Mouse (Mus musculus): ENCODE data around the gene Baiap2. TPM values are rescaled to one million over a fixed set of nuclear protein-coding genes. Genes with fewer than 3 reads are reported as not detected.
A peak's percentile ranks its signal among the peaks of the same experiment; 100 is the strongest.

Gene Baiap2
- polyA plus RNA-seq, 1 experiment: not detected

GRCm38 (mm10) chr11:119907006-119907650, 35.4 kb upstream of the Baiap2 start:
- peaks cover 35% of the 10 kb centered on the region for H3K4me1 ChIP-seq (ENCODE audit: control insufficient read depth, insufficient read depth, low read length)
- no peak for TF ChIP-seq CTCF (IDR thresholded peaks at IDR 0.05; ENCODE audit: insufficient read depth, low read depth, low read length)
- no peak for TF ChIP-seq POLR2A (IDR thresholded peaks at IDR 0.05; ENCODE audit: insufficient read depth, low read depth, low read length)
- no peak overlapping the region for H3K4me3 ChIP-seq (ENCODE audit: insufficient read depth, low read depth, low read length)
- 20% methylated on average over 7 of the region's 7 CpGs for WGBS
- H3K27ac ChIP-seq (ENCODE audit: insufficient read depth, low read depth, low read length): no peak overlapping the region

- Histone ChIP-seq H3K27ac (ENCODE audit: insufficient read depth, low read depth, low read length) (no peak overlapping the region), H3K4me3 (ENCODE audit: insufficient read depth, low read depth, low read length) (no peak overlapping the region), H3K4me1 (ENCODE audit: control insufficient read depth, insufficient read depth, low read length) (peaks cover 35% of the 10 kb centered on the region)
- WGBS: 41% methylated on average over 7 of the region's 7 CpGs
- no peak for TF ChIP-seq CTCF (IDR thresholded peaks at IDR 0.05; ENCODE audit: insufficient read depth, low read depth, low read length)
- TF ChIP-seq POLR2A (IDR thresholded peaks at IDR 0.05; ENCODE audit: insufficient read depth, low read depth, low read length): no peak
Observed at GRCm38 (mm10) chr11:119907711-119908110, 34.9 kb upstream of the Baiap2 start.

- Histone ChIP-seq H3K4me3 (ENCODE audit: insufficient read depth, low read depth, low read length) (no peak overlapping the region), H3K4me1 (ENCODE audit: control insufficient read depth, insufficient read depth, low read length) (peaks cover 45% of the 10 kb centered on the region), H3K27ac (ENCODE audit: insufficient read depth, low read depth, low read length) (no peak overlapping the region)
- WGBS: under 1% methylated on average over 5 of the region's 5 CpGs
- TF ChIP-seq CTCF (IDR thresholded peaks at IDR 0.05; ENCODE audit: insufficient read depth, low read depth, low read length) (peak; percentile 77), POLR2A (IDR thresholded peaks at IDR 0.05; ENCODE audit: insufficient read depth, low read depth, low read length) (no peak)
Observed at GRCm38 (mm10) chr11:119909436-119909835, 33.1 kb upstream of the Baiap2 start.

- Histone ChIP-seq H3K4me1 (ENCODE audit: control insufficient read depth, insufficient read depth, low read length) (peaks cover 43% of the 10 kb centered on the region), H3K4me3 (ENCODE audit: insufficient read depth, low read depth, low read length) (peak overlapping the region; percentile 82), H3K27ac (ENCODE audit: insufficient read depth, low read depth, low read length) (peak overlapping the region; percentile 57)
- WGBS: 7% methylated on average over 7 of the region's 7 CpGs
- TF ChIP-seq POLR2A (IDR thresholded peaks at IDR 0.05; ENCODE audit: insufficient read depth, low read depth, low read length) (no peak), CTCF (IDR thresholded peaks at IDR 0.05; ENCODE audit: insufficient read depth, low read depth, low read length) (no peak)
Observed at GRCm38 (mm10) chr11:119912845-119913244, 29.7 kb upstream of the Baiap2 start.

- H3K4me1 ChIP-seq (ENCODE audit: control insufficient read depth, insufficient read depth, low read length): peaks cover 43% of the 10 kb centered on the region
- TF ChIP-seq CTCF (IDR thresholded peaks at IDR 0.05; ENCODE audit: insufficient read depth, low read depth, low read length) (0 out of 2 replicates have a peak, but pooled peaks have one; percentile 6), POLR2A (IDR thresholded peaks at IDR 0.05; ENCODE audit: insufficient read depth, low read depth, low read length) (peak; percentile 37; the same call in 1 of the 2 replicates)
- WGBS: under 1% methylated on average over 48 of the region's 48 CpGs
Observed at GRCm38 (mm10) chr11:119913291-119913934, 29.1 kb upstream of the Baiap2 start, which contains the start of gene Chmp6. TSS of gene Chmp6 (plus strand) at chr11:119913441.

GRCm38 (mm10) chr11:119913935-119914314, 28.6 kb upstream of the Baiap2 start:
- no peak overlapping the region for H3K27ac ChIP-seq (ENCODE audit: insufficient read depth, low read depth, low read length)
- H3K4me1 ChIP-seq (ENCODE audit: control insufficient read depth, insufficient read depth, low read length): peaks cover 38% of the 10 kb centered on the region
- WGBS: under 1% methylated on average over 26 of the region's 26 CpGs
- H3K4me3 ChIP-seq (ENCODE audit: insufficient read depth, low read depth, low read length): peak overlapping the region; percentile 82
- no peak; the same call in 1 of the 2 replicates for TF ChIP-seq POLR2A (IDR thresholded peaks at IDR 0.05; ENCODE audit: insufficient read depth, low read depth, low read length)
- no peak for TF ChIP-seq CTCF (IDR thresholded peaks at IDR 0.05; ENCODE audit: insufficient read depth, low read depth, low read length)

More at GRCm38 (mm10) chr11:119913291-119913934, 29.1 kb upstream of the Baiap2 start, which contains the start of gene Chmp6:
- peak within 1 kb of the TSS; percentile 82 for H3K4me3 ChIP-seq (ENCODE audit: insufficient read depth, low read depth, low read length)
- peak within 1 kb of the TSS; percentile 57 for H3K27ac ChIP-seq (ENCODE audit: insufficient read depth, low read depth, low read length)

GRCm38 (mm10) chr11:119914381-119914780, 28.2 kb upstream of the Baiap2 start:
- Histone ChIP-seq H3K4me3 (ENCODE audit: insufficient read depth, low read depth, low read length) (peak overlapping the region; percentile 82), H3K4me1 (ENCODE audit: control insufficient read depth, insufficient read depth, low read length) (peaks cover 36% of the 10 kb centered on the region), H3K27ac (ENCODE audit: insufficient read depth, low read depth, low read length) (no peak overlapping the region)
- 16% methylated on average over 4 of the region's 4 CpGs for WGBS
- no peak for TF ChIP-seq CTCF (IDR thresholded peaks at IDR 0.05; ENCODE audit: insufficient read depth, low read depth, low read length)

- Histone ChIP-seq H3K4me3 (ENCODE audit: insufficient read depth, low read depth, low read length) (no peak overlapping the region), H3K4me1 (ENCODE audit: control insufficient read depth, insufficient read depth, low read length) (peaks cover 31% of the 10 kb centered on the region), H3K27ac (ENCODE audit: insufficient read depth, low read depth, low read length) (no peak overlapping the region)
- TF ChIP-seq CTCF (IDR thresholded peaks at IDR 0.05; ENCODE audit: insufficient read depth, low read depth, low read length): no peak
- no peak for TF ChIP-seq POLR2A (IDR thresholded peaks at IDR 0.05; ENCODE audit: insufficient read depth, low read depth, low read length)
- WGBS: 79% methylated on average over 9 of the region's 9 CpGs
Observed at GRCm38 (mm10) chr11:119915666-119916065, 26.9 kb upstream of the Baiap2 start.

GRCm38 (mm10) chr11:119916102-119916790, 26.3 kb upstream of the Baiap2 start:
- Histone ChIP-seq H3K27ac (ENCODE audit: insufficient read depth, low read depth, low read length) (no peak overlapping the region), H3K4me3 (ENCODE audit: insufficient read depth, low read depth, low read length) (no peak overlapping the region), H3K4me1 (ENCODE audit: control insufficient read depth, insufficient read depth, low read length) (peaks cover 31% of the 10 kb centered on the region)
- no peak for TF ChIP-seq POLR2A (IDR thresholded peaks at IDR 0.05; ENCODE audit: insufficient read depth, low read depth, low read length)
- no peak for TF ChIP-seq CTCF (IDR thresholded peaks at IDR 0.05; ENCODE audit: insufficient read depth, low read depth, low read length)
- WGBS: 78% methylated on average over 15 of the region's 15 CpGs

Measured in olfactory bulb, adult 2 months (tissue).